Mouse (Mus musculus): ENCODE data around the gene Cavin2.

Cavin2 gene

GRCm38 (mm10) chr1:51288755-51289619 lies at the start of gene Cavin2:
Gene Cavin2, plus strand, starts transcription at chr1:51289126.
- peak; percentile 75 for DNase-seq

- DNase-seq = no peak
These were observed 47.5 kb upstream of the Cavin2 start for GRCm38 (mm10) chr1:51241311-51241986.

- no peak for DNase-seq
These were observed 45.6 kb upstream of the Cavin2 start for GRCm38 (mm10) chr1:51243294-51243693.

GRCm38 (mm10) chr1:51243869-51244268 lies 45.1 kb upstream of the Cavin2 start:
- peak; percentile 24 for DNase-seq

GRCm38 (mm10) chr1:51245381-51245780 lies 43.5 kb upstream of the Cavin2 start:
- peak; percentile 59 for DNase-seq

- DNase-seq = no peak
These were observed 38.6 kb upstream of the Cavin2 start for GRCm38 (mm10) chr1:51250302-51250701.

GRCm38 (mm10) chr1:51265118-51265800 lies 23.7 kb upstream of the Cavin2 start:
- DNase-seq = peak; percentile 67

- peak; percentile 47 for DNase-seq
These were observed 23.0 kb upstream of the Cavin2 start for GRCm38 (mm10) chr1:51265926-51266325.

- no peak for DNase-seq
These were observed 21.8 kb upstream of the Cavin2 start for GRCm38 (mm10) chr1:51267125-51267524.

- DNase-seq = no peak
These were observed 20.7 kb upstream of the Cavin2 start for GRCm38 (mm10) chr1:51268225-51268624.

GRCm38 (mm10) chr1:51270196-51270935 lies 18.6 kb upstream of the Cavin2 start:
- DNase-seq = no peak

GRCm38 (mm10) chr1:51271845-51272244 lies 17.1 kb upstream of the Cavin2 start:
- no peak for DNase-seq

- peak; percentile 69 for DNase-seq
These were observed 16.2 kb upstream of the Cavin2 start for GRCm38 (mm10) chr1:51272583-51273201.

GRCm38 (mm10) chr1:51277879-51278567 lies 10.9 kb upstream of the Cavin2 start:
- DNase-seq = no peak

GRCm38 (mm10) chr1:51288201-51288600 lies 725 bp upstream of the Cavin2 start:
- DNase-seq = no peak

- peak; percentile 64 for DNase-seq
These were observed 907 bp downstream of the Cavin2 start for GRCm38 (mm10) chr1:51289620-51290445.

- DNase-seq = peak; percentile 41
These were observed 1.7 kb downstream of the Cavin2 start for GRCm38 (mm10) chr1:51290634-51291033.

GRCm38 (mm10) chr1:51292348-51292747 lies 3.4 kb downstream of the Cavin2 start:
- peak; percentile 76 for DNase-seq

GRCm38 (mm10) chr1:51300295-51300930 lies 11.5 kb downstream of the Cavin2 start:
- DNase-seq = no peak

GRCm38 (mm10) chr1:51307056-51307455 lies 18.1 kb downstream of the Cavin2 start:
- no peak for DNase-seq

Data from kidney, adult 9 months (tissue).